Mouse (Mus musculus) CH12.LX (cell line): Measurements from ENCODE around the gene Arhgef40.

Source experiments
- CTCF ChIP-seq, 2 experiments: IDR thresholded peaks in 1 of 2; conservative IDR thresholded peaks in 1 of 2; 2 replicates each; pipeline ENCODE4 v1.5.1; 2011 to 2012; ENCODE audit warnings: low read depth in 2 of 2, low read length in 2 of 2, improper control_type of control experiment in 1 of 2, inconsistent platforms in 1 of 2, mild to moderate bottlenecking in 1 of 2, moderate library complexity in 1 of 2
- ETS1 ChIP-seq: conservative IDR thresholded peaks from 2 replicates; pipeline ENCODE4 v1.6.1; 2012; ENCODE audit warnings: low read depth, mild to moderate bottlenecking, inconsistent platforms, low read length, improper control_type of control experiment, moderate library complexity
- MEF2A ChIP-seq: IDR thresholded peaks from 2 replicates; pipeline ENCODE4 v1.6.1; 2014; ENCODE audit warnings: low read depth, mild to moderate bottlenecking, inconsistent platforms, low read length, improper control_type of control experiment, borderline replicate concordance
- MYC ChIP-seq: IDR thresholded peaks from 2 replicates; pipeline ENCODE4 v1.6.1; 2011; ENCODE audit warnings: low read depth, mild to moderate bottlenecking, improper control_type of control experiment, low read length
- POLR2A ChIP-seq: IDR thresholded peaks from 2 replicates; pipeline ENCODE4 v1.6.1; 2011; ENCODE audit warnings: low read depth, mild to moderate bottlenecking, improper control_type of control experiment, low read length
- RCOR1 ChIP-seq: conservative IDR thresholded peaks from 2 replicates; pipeline ENCODE4 v1.6.1; 2012; ENCODE audit warnings: low read depth, mild to moderate bottlenecking, inconsistent platforms, low read length, improper control_type of control experiment
- ZNF384 ChIP-seq: IDR thresholded peaks from 2 replicates; pipeline ENCODE4 v1.6.1; 2012; ENCODE audit warnings: low read depth, low read length, improper control_type of control experiment, inconsistent platforms

DNA sequence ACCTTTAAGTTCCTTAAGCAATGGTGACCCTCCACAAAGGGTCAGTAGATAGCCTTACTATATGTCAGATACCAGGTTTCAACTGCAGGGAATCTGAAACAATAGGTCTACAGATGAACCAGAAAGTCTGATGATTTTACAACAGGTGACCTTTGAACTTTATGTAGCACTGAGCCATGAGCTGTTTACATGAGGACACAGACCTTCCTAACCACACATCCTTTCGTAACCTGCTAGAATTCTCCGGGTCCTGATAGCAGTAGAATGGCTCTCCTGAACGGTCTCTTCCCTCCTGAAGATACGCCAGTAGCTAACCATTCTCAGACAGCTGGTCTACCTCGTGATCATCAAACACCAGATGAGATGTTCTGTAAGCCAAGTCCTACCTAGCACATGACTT lies 54.8 kb downstream of the Arhgef40 start:
- TF ChIP-seq POLR2A (no peak), CTCF (conservative IDR thresholded peaks at IDR 0.05 in 1 of 2, IDR thresholded peaks at IDR 0.05 in 1 of 2; ENCODE audit: low read depth in 2 of 2, low read length in 2 of 2) (no peak), MEF2A (no peak), MYC (no peak), RCOR1 (no peak), ETS1 (no peak), ZNF384 (no peak)
